Mouse (Mus musculus): ENCODE measurements around the gene Cd93. TPM values are rescaled to one million over a fixed set of nuclear protein-coding genes. Genes with fewer than 3 reads are reported as not detected.

The Cd93 gene
- 5.1 and 5.6 TPM in 2 replicates for polyA plus RNA-seq (2016; fragmentation: Nextera tagmentation; extraction: Ambion mirVana)

- peak within 1 kb of the TSS; percentile 24; the same call in 1 of the 2 replicates for H3K4me3 ChIP-seq
These were observed at the start of gene Cd93 for GRCm38 (mm10) chr2:148443249-148443958. TSS of gene Cd93 (minus strand) at chr2:148443563.

GRCm38 (mm10) chr2:148492108-148492507, 48.7 kb upstream of the Cd93 start:
- Histone ChIP-seq H3K4me3 (no peak overlapping the region), H3K27ac (replicated peaks) (no peak overlapping the region), H3K4me1 (0 out of 2 replicates have a peak, but pooled peaks cover 3% of the 10 kb centered on the region), H3K9me3 (no peaks in the 10 kb centered on the region), H3K36me3 (replicated peaks) (no peaks in the 10 kb centered on the region), H3K27me3 (replicated peaks; ENCODE audit: low read depth, poor library complexity, severe bottlenecking) (no peaks in the 10 kb centered on the region)
- no peak for DNase-seq (ENCODE audit: low spot score)
- WGBS: 66% methylated on average over 4 of the region's 4 CpGs

More at GRCm38 (mm10) chr2:148443249-148443958, at the start of gene Cd93:
- Histone ChIP-seq H3K9me3 (no peaks in the 10 kb centered on the region), H3K36me3 (replicated peaks) (no peaks in the 10 kb centered on the region), H3K27ac (replicated peaks) (peak within 1 kb of the TSS; percentile 16; the same call in 1 of the 2 replicates), H3K4me1 (peaks cover 24% of the 10 kb centered on the region), H3K27me3 (replicated peaks; ENCODE audit: low read depth, poor library complexity, severe bottlenecking) (no peaks in the 10 kb centered on the region)
- no peak for DNase-seq (ENCODE audit: low spot score)
- 51% methylated on average over 13 of the region's 13 CpGs for WGBS

- H3K4me1 ChIP-seq: no peaks in the 10 kb centered on the region
- H3K4me3 ChIP-seq: no peak overlapping the region
- no peaks in the 10 kb centered on the region for H3K27me3 ChIP-seq (replicated peaks; ENCODE audit: low read depth, poor library complexity, severe bottlenecking)
- H3K9me3 ChIP-seq: no peaks in the 10 kb centered on the region
- DNase-seq (ENCODE audit: low spot score): no peak
- 65% methylated on average over 6 of the region's 6 CpGs for WGBS
- H3K27ac ChIP-seq (replicated peaks): no peak overlapping the region
- no peaks in the 10 kb centered on the region for H3K36me3 ChIP-seq (replicated peaks)
These were observed 46.8 kb upstream of the Cd93 start for GRCm38 (mm10) chr2:148490150-148490549.

GRCm38 (mm10) chr2:148488885-148489284, 45.5 kb upstream of the Cd93 start:
- 88% methylated on average over 2 of the region's 2 CpGs for WGBS
- DNase-seq (ENCODE audit: low spot score): no peak
- no peak overlapping the region for H3K27ac ChIP-seq (replicated peaks)
- no peak overlapping the region for H3K4me3 ChIP-seq
- H3K4me1 ChIP-seq: no peaks in the 10 kb centered on the region
- H3K9me3 ChIP-seq: no peaks in the 10 kb centered on the region
- no peaks in the 10 kb centered on the region for H3K27me3 ChIP-seq (replicated peaks; ENCODE audit: low read depth, poor library complexity, severe bottlenecking)
- no peaks in the 10 kb centered on the region for H3K36me3 ChIP-seq (replicated peaks)

- Histone ChIP-seq H3K4me1 (no peaks in the 10 kb centered on the region), H3K4me3 (no peak overlapping the region), H3K27me3 (replicated peaks; ENCODE audit: low read depth, poor library complexity, severe bottlenecking) (no peaks in the 10 kb centered on the region), H3K9me3 (no peaks in the 10 kb centered on the region), H3K27ac (replicated peaks) (no peak overlapping the region), H3K36me3 (replicated peaks) (no peaks in the 10 kb centered on the region)
- no peak for DNase-seq (ENCODE audit: low spot score)
- WGBS: 89% methylated on average over 4 of the region's 4 CpGs
These were observed 42.2 kb upstream of the Cd93 start for GRCm38 (mm10) chr2:148485576-148485975.

GRCm38 (mm10) chr2:148480376-148480775, 37.0 kb upstream of the Cd93 start:
- H3K4me3 ChIP-seq: no peak overlapping the region
- no peaks in the 10 kb centered on the region for H3K9me3 ChIP-seq
- WGBS: 90% methylated on average over 8 of the region's 8 CpGs
- H3K4me1 ChIP-seq: 0 out of 2 replicates have a peak, but pooled peaks cover 4% of the 10 kb centered on the region
- no peak for DNase-seq (ENCODE audit: low spot score)
- no peak overlapping the region for H3K27ac ChIP-seq (replicated peaks)
- H3K36me3 ChIP-seq (replicated peaks): no peaks in the 10 kb centered on the region
- H3K27me3 ChIP-seq (replicated peaks; ENCODE audit: low read depth, poor library complexity, severe bottlenecking): no peaks in the 10 kb centered on the region

- H3K27ac ChIP-seq (replicated peaks): peak overlapping the region; percentile 57; the same call in 1 of the 2 replicates
- H3K4me1 ChIP-seq: 0 out of 2 replicates have a peak, but pooled peaks cover 4% of the 10 kb centered on the region
- no peaks in the 10 kb centered on the region for H3K9me3 ChIP-seq
- DNase-seq (ENCODE audit: low spot score): peak; percentile 36
- H3K27me3 ChIP-seq (replicated peaks; ENCODE audit: low read depth, poor library complexity, severe bottlenecking): no peaks in the 10 kb centered on the region
- H3K36me3 ChIP-seq (replicated peaks): no peaks in the 10 kb centered on the region
- no peak overlapping the region for H3K4me3 ChIP-seq
- WGBS: 33% methylated on average over 3 of the region's 3 CpGs
These were observed 34.9 kb upstream of the Cd93 start for GRCm38 (mm10) chr2:148478141-148478701.

- Histone ChIP-seq H3K27me3 (replicated peaks; ENCODE audit: low read depth, poor library complexity, severe bottlenecking) (no peaks in the 10 kb centered on the region), H3K4me3 (no peak overlapping the region), H3K4me1 (0 out of 2 replicates have a peak, but pooled peaks cover 4% of the 10 kb centered on the region), H3K9me3 (no peaks in the 10 kb centered on the region), H3K27ac (replicated peaks) (no peak overlapping the region), H3K36me3 (replicated peaks) (no peaks in the 10 kb centered on the region)
- DNase-seq (ENCODE audit: low spot score): no peak
- WGBS: 79% methylated on average over 2 of the region's 2 CpGs
These were observed 34.0 kb upstream of the Cd93 start for GRCm38 (mm10) chr2:148477346-148477745.

- Histone ChIP-seq H3K36me3 (replicated peaks) (no peaks in the 10 kb centered on the region), H3K4me3 (no peak overlapping the region), H3K4me1 (0 out of 2 replicates have a peak, but pooled peaks cover 4% of the 10 kb centered on the region), H3K27me3 (replicated peaks; ENCODE audit: low read depth, poor library complexity, severe bottlenecking) (no peaks in the 10 kb centered on the region), H3K9me3 (no peaks in the 10 kb centered on the region), H3K27ac (replicated peaks) (no peak overlapping the region)
- no peak for DNase-seq (ENCODE audit: low spot score)
- WGBS: 73% methylated on average over 4 of the region's 4 CpGs
These were observed 33.2 kb upstream of the Cd93 start for GRCm38 (mm10) chr2:148476576-148476975.

GRCm38 (mm10) chr2:148475879-148476495, 32.6 kb upstream of the Cd93 start:
- 85% methylated on average over 5 of the region's 5 CpGs for WGBS
- no peak overlapping the region for H3K4me3 ChIP-seq
- DNase-seq (ENCODE audit: low spot score): no peak
- no peak overlapping the region for H3K27ac ChIP-seq (replicated peaks)
- H3K4me1 ChIP-seq: 0 out of 2 replicates have a peak, but pooled peaks cover 4% of the 10 kb centered on the region
- no peaks in the 10 kb centered on the region for H3K27me3 ChIP-seq (replicated peaks; ENCODE audit: low read depth, poor library complexity, severe bottlenecking)
- H3K36me3 ChIP-seq (replicated peaks): no peaks in the 10 kb centered on the region
- H3K9me3 ChIP-seq: no peaks in the 10 kb centered on the region

GRCm38 (mm10) chr2:148469341-148470238, 26.2 kb upstream of the Cd93 start:
- H3K27ac ChIP-seq (replicated peaks): peak overlapping the region; percentile 70
- no peak overlapping the region for H3K4me3 ChIP-seq
- no peaks in the 10 kb centered on the region for H3K36me3 ChIP-seq (replicated peaks)
- peaks cover 20% of the 10 kb centered on the region for H3K4me1 ChIP-seq
- no peaks in the 10 kb centered on the region for H3K9me3 ChIP-seq
- peak; percentile 39 for DNase-seq (ENCODE audit: low spot score)
- 38% methylated on average over 6 of the region's 7 CpGs for WGBS
- no peaks in the 10 kb centered on the region for H3K27me3 ChIP-seq (replicated peaks; ENCODE audit: low read depth, poor library complexity, severe bottlenecking)

GRCm38 (mm10) chr2:148467921-148468440, 24.6 kb upstream of the Cd93 start:
- no peak for DNase-seq (ENCODE audit: low spot score)
- 65% methylated on average over 3 of the region's 3 CpGs for WGBS
- Histone ChIP-seq H3K36me3 (replicated peaks) (no peaks in the 10 kb centered on the region), H3K27ac (replicated peaks) (no peak overlapping the region), H3K4me1 (peaks cover 20% of the 10 kb centered on the region), H3K9me3 (no peaks in the 10 kb centered on the region), H3K4me3 (no peak overlapping the region), H3K27me3 (replicated peaks; ENCODE audit: low read depth, poor library complexity, severe bottlenecking) (no peaks in the 10 kb centered on the region)

Data from embryonic facial prominence, embryonic 10.5 days (tissue).